Mouse (Mus musculus) heart, postnatal 36 days (tissue): ENCODE measurements around the gene Tfe3. TPM values are rescaled to one million over a fixed set of nuclear protein-coding genes. Genes with fewer than 3 reads are reported as not detected.
"Not testable (repeated sequence)": the region's sequence is repeated elsewhere in the genome, so short reads cannot be mapped to it uniquely, and the experiment has no call there.

Experiments used
- DNase-seq, 2 experiments: peaks; one replicate each; pipeline ENCODE4 v3.0.0; 2021 to 2022
- intact Hi-C: fragments of 180-260 bp; cut with DNase I; formaldehyde crosslinking; loops from one replicate; pipeline ENCODE4 v1.15.1; 2025
- microRNA-seq, 2 experiments: library from miRNA; unstranded; fragments of <30 nt; microRNA quantifications; one replicate each; pipeline ENCODE4 v1.2.0; 2021; ENCODE audit warnings: borderline number of aligned reads in 2 of 2
- total RNA-seq, 2 experiments: library from RNA; stranded (reverse); gene quantifications; 2 replicates each; pipeline ENCODE4 v1.2.3; 2021

Tfe3 gene
- total RNA-seq, 2 experiments from 2014 or later, result 14.3 to 17.3 TPM

DNA sequence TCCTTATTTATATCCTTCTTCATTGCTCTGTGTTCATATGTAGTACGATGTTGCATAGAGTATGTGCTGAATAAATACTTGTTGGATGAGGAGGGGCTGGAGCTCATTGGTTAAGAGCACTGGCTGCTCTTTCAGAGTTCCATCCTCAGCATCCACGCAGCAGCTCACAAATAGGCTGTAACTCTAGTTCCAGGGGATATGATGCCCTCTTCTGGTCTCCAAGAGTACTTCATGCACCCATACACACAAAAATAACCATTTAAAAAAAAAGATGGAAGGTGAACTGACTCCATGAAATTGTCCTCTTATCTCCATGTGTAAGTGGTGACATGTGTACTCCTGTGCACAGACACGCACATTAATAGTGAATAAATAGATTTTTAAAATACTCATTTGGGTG is 31.0 kb downstream of the Tfe3 start:
- intact Hi-C loops, result loop anchor here (5.0 to 10.0 kb wide), 2 partner anchors 41 to 91 kb away; partner anchors contain the start of genes Ccdc120 and Slc35a2
- DNase-seq, result no peak

DNA sequence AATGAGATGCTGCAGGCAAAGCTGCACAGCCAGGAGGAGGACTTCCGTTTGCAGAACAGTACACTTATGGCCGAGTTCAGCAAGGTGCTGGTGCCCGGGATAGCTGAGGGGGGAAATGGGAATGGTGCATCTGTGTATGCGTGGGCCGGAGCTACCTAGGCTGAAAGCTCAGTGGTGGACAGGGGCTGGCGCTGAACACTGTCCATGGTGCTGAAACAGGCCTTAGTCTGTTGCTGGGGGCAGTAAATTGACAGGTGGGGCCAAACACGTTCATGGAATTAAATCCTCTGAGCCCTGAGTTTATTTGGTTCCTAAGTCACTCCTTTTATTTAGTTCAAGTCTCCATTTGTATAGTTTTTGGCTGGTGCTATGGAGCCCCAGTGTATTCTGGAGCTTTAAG is 32.7 kb downstream of the Tfe3 start:
- intact Hi-C loops, result loop anchor here (10.0 kb wide), 1 partner anchor 90 kb away; the partner anchor contains the start of gene Slc35a2
- DNase-seq, result peak; percentile 34 to 37

DNA sequence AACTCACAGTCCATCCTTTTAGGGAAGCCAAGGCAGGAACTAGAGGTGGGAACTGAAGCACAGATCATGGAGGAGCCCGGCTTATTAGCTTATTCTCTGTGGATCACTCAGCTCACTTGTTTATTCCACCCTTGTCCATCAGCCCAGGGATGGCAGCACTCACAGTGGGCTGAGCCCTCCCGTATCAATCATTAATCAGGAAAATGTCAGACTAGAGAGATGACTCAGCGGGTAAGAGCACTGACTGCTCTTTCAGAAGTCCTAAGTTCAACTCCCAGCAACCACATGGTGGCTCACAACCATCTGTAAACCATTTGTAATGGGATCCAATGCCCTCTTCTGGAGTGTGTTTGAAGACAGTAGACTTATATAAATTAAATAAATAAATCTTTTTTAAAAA is 35.0 kb downstream of the Tfe3 start:
- intact Hi-C loops, result loop anchor here (10.0 kb wide), 1 partner anchor 87 kb away; the partner anchor contains the start of gene Slc35a2
- DNase-seq, result no peak

DNA sequence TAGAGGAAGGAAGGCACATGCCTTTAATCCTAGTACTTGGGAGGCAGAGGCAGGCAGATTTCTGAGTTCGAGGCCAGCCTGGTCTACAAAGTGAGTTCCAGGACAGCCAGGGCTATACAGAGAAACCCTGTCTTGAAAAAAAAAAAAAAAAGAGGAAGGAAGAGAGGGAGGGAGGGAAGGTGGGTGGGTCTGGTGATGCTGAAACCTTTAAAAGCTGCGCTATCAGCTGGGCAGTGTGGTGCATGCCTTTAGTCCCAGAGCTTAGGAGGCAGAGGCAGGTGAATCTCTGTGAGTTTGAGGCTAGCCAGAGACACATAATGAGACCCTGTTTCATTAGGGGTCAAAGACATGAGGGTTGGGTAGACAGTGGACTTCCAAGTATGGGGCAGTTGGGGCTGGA is 39.8 kb downstream of the Tfe3 start:
- intact Hi-C loops, DNase-seq: not testable (repeated sequence)

DNA sequence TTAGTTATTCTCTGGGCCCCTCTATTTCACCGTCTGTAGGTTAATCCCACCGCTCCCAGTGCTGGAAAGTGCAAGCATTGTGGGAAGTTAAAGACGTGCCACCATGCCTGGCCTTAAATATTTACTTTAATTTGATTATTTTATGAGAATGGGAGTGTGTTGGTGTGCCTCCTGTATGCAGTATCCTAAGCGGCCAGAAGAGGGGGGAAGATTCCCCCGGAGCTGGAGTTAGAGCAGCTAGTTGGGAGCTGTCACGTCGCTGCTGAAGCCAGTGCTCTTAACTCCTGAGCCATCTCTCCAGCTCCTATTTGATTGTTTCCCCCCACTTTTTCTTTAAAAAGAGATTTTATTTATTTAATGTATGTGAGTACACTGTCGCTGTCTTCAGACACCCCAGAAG is 52.7 kb downstream of the Tfe3 start:
- intact Hi-C loops, DNase-seq: not testable (repeated sequence)

DNA sequence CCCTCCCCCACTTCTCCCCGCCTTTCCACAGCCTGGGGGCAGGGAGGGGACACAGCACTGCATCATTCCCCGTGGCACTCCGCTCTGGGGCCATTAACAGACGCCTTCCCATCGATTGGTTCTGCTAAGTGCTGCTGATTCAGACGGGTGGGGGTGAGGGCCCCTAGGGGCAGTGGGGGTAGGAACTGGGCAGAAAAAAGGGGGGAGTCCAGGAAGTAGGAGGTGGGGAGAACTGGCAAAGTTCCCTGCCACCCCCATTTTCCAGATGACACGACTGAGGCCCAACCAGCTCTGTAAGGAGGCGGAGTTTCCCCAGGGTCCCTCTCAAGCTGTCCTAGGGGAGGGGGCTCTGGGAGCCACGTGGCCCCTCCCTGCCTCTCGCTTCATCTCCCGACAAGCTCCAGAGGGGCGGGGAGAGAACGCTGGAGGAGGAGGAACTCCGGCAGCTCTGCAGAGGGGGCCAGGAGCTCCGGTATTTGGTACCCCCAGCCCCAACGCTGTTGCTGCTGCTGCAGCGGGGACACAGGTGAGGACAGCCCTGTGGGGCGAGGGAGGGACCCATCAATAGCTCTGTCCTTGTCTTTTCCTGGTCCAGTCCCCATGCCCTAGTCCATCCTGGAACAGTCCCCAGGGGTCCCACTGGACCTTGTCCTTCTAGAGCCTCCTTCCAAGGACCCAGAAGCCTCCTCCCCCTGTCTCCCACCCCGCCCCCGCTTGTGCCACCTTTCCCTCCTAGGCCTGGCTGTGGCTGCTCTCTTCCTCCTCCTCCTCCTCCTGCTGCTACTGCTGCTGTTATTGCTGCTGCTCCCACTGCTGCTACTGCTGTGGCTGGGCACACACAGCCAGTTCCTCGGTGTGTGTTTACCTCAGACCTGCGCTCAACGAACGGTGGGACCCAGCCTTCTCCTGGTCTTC is 59.8 kb downstream of the Tfe3 start, which contains the start of gene Kcnd1:
TSS of gene Kcnd1 (plus strand) at position 425 of the 915 bp plus-strand sequence.
- DNase-seq, result peak in 1 of 2 experiments; percentile 1
- intact Hi-C loops, result no loop called here

Small RNAs within 50 kb of the gene (microRNA-seq; reads per million reads assigned to microRNA genes)
- 39.7 to 45.5 reads per million in 2 experiments for gene Mir1198

Other genes with a start within 250 kb of the Tfe3 start
- gene Foxp3, start 188.9 kb upstream of the Tfe3 start, total RNA-seq, result not detected
- 1 to 10 TPM; 2.0 to 3.0 TPM for gene Ppp1r3f, start 188.3 kb upstream of the Tfe3 start, total RNA-seq
- gene Ccdc22, start 157.0 kb upstream of the Tfe3 start, total RNA-seq, result 10 to 100 TPM; 10.8 to 10.9 TPM
- gene Cacna1f, start 155.5 kb upstream of the Tfe3 start, total RNA-seq, result not detected
- 1 to 10 TPM; 1.0 to 2.6 TPM for gene Syp, start 124.1 kb upstream of the Tfe3 start, total RNA-seq
- 10 to 100 TPM; 17.0 to 26.0 TPM for gene Prickle3, start 105.3 kb upstream of the Tfe3 start, total RNA-seq
- 10 to 100 TPM; 48.4 to 62.1 TPM for gene Plp2, start 91.2 kb upstream of the Tfe3 start, total RNA-seq
- 10 to 100 TPM; 25.2 to 33.2 TPM for gene Magix, start 81.3 kb upstream of the Tfe3 start, total RNA-seq
- gene Gpkow, start 65.4 kb upstream of the Tfe3 start, total RNA-seq, result 10 to 100 TPM; 19.1 to 21.4 TPM
- 10 to 100 TPM; 46.3 to 55.4 TPM for gene Wdr45, start 48.2 kb upstream of the Tfe3 start, total RNA-seq
- gene Gm45208, start 40.3 kb upstream of the Tfe3 start, total RNA-seq, result under 1 TPM in 1 of 2 experiments, not detected in 1; 0.68 TPM
- 1 to 10 TPM; 5.4 to 5.7 TPM for gene Praf2, start 34.1 kb upstream of the Tfe3 start, total RNA-seq
- 1 to 10 TPM in 1 of 2 experiments, under 1 TPM in 1; 0.42 to 1.8 TPM for gene Ccdc120, start 11.7 kb upstream of the Tfe3 start, total RNA-seq
- gene Gripap1, start 27.2 kb downstream of the Tfe3 start, total RNA-seq, result 10 to 100 TPM; 25.1 to 25.4 TPM
- gene Kcnd1, start 59.7 kb downstream of the Tfe3 start, total RNA-seq, result under 1 TPM; 0.19 to 0.28 TPM
- gene Otud5, start 78.8 kb downstream of the Tfe3 start, total RNA-seq, result 10 to 100 TPM; 26.1 to 27.8 TPM
- gene Pim2, start 115.7 kb downstream of the Tfe3 start, total RNA-seq, result 1 to 10 TPM; 2.4 to 3.3 TPM
- 10 to 100 TPM; 13.2 to 16.7 TPM for gene Slc35a2, start 121.5 kb downstream of the Tfe3 start, total RNA-seq
- 10 to 100 TPM; 22.2 to 22.4 TPM for gene Pqbp1, start 136.7 kb downstream of the Tfe3 start, total RNA-seq
- gene Timm17b, start 136.8 kb downstream of the Tfe3 start, total RNA-seq, result 10 to 100 TPM; 44.5 to 49.0 TPM
- gene Gm10491, start 145.3 kb downstream of the Tfe3 start, total RNA-seq, result not detected
- not detected for gene Gm10490, start 147.0 kb downstream of the Tfe3 start, total RNA-seq
- under 1 TPM in 1 of 2 experiments, not detected in 1; 0.25 TPM for gene Pcsk1n, start 157.3 kb downstream of the Tfe3 start, total RNA-seq
- gene Eras, start 166.0 kb downstream of the Tfe3 start, total RNA-seq, result not detected
- gene Hdac6, start 185.3 kb downstream of the Tfe3 start, total RNA-seq, result 10 to 100 TPM; 11.1 to 11.8 TPM
- gene Gata1, start 215.5 kb downstream of the Tfe3 start, total RNA-seq, result under 1 TPM in 1 of 2 experiments, not detected in 1; 0.14 TPM